Mouse (Mus musculus): ENCODE results near the gene Gas7.

DNA sequence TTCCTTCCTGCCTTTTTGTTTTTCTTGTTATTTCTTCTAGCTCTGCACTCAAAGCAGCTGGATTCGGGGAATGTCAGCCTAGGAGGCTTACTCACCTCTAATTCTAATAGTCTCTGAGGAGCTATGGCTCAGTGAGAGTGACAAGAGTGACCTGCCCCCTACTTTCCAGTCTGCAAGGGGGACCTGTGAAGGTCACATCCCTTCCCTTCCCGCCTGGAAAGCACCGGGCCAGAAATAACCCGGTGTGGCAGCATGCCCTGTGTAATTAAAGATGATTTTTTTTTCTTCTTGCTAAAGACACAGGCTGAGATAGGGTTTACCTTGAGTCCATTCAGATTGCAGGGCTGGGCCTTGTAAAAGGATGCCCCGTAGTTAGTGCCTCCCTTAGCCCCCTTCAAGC, 91.3 kb downstream of the Gas7 start:
- no peak for TF ChIP-seq CTCF (IDR thresholded peaks at IDR 0.05; ENCODE audit: low read depth)
- TF ChIP-seq EP300 (IDR thresholded peaks at IDR 0.05; ENCODE audit: low read depth), result no peak
